Mouse (Mus musculus): ENCODE measurements around the gene Nmral1. TPM values are rescaled to one million over a fixed set of nuclear protein-coding genes. Genes with fewer than 3 reads are reported as not detected.

The Nmral1 gene
- total RNA-seq, 2 experiments from 2014 or later, result 12.8 to 15.0 TPM

- no peak for DNase-seq (ENCODE audit: low spot score in 2 of 2)
Observed at GRCm38 (mm10) chr16:4665726-4666125, 53.4 kb downstream of the Nmral1 start.

DNA sequence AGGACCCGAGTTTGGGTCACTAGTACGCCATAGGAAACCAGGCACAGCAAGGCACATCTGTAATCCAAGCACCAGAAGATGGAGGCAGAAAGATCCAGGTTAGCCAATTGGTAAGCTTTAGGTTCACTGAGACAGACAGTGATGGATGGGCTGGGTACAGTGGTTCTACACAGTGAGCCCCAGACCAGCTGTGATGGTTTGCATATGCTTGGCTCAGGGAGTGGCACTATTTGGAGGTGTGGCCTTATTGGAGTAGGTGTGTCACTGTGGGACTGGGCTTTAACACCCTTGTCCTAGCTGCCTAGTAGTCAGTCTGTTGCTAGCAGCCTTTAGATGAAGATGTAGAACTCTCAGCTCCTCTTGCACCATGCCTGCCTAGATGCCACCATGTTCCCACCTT is 55.4 kb downstream of the Nmral1 start:
- no peak for DNase-seq (ENCODE audit: low spot score in 2 of 2)

DNA sequence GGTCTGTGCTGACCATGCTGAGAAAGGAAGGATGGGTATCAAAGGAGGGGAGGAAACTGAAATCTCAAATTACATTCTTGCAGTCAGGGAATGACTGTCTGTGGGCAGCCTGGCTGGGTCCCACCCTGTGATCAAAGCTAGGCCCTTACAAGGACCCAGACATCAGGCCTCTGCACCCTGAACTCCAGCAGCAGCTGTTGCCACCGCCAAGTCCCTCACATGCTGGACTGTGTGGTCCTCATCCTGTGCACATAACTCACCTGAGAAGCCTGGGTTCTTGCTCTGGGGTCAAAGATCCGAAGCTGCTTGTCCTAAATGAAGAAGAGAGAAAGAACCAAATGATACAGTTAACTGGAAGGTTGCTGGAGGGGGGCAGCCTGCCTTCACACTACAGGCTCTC is 57.6 kb downstream of the Nmral1 start:
- DNase-seq (ENCODE audit: low spot score in 2 of 2), result no peak

Other genes with a start within 250 kb of the Nmral1 start
- 10 to 100 TPM; 25.4 to 25.7 TPM for gene Srl, start 177.5 kb downstream of the Nmral1 start, total RNA-seq (2021)
- 1 to 10 TPM; 4.2 to 4.3 TPM for gene Tfap4, start 159.5 kb downstream of the Nmral1 start, total RNA-seq (2021)
- gene Glis2, start 124.6 kb downstream of the Nmral1 start, total RNA-seq (2021), result 10 to 100 TPM; 23.8 to 26.5 TPM
- 10 to 100 TPM; 71.0 to 77.1 TPM for gene Pam16, start 94.4 kb downstream of the Nmral1 start, total RNA-seq (2021)
- gene Vasn, start 79.4 kb downstream of the Nmral1 start, total RNA-seq (2021), result 1 to 10 TPM; 5.1 to 5.7 TPM
- gene Dnaja3, start 79.4 kb downstream of the Nmral1 start, total RNA-seq (2021), result 10 to 100 TPM; 52.7 to 55.1 TPM
- 100 to 1,000 TPM in 1 of 2 experiments, 10 to 100 TPM in 1; 93.5 to 116 TPM for gene Coro7, start 39.6 kb downstream of the Nmral1 start, total RNA-seq (2021)
- 10 to 100 TPM; 74.1 to 74.5 TPM for gene Hmox2, start 7.0 kb upstream of the Nmral1 start, total RNA-seq (2021)
- 100 to 1,000 TPM; 137 to 139 TPM for gene Cdip1, start 70.9 kb upstream of the Nmral1 start, total RNA-seq (2021)
- not detected for gene 4930562C15Rik, start 116.1 kb upstream of the Nmral1 start, total RNA-seq (2021)
- 10 to 100 TPM; 68.9 to 74.7 TPM for gene Ubald1, start 161.0 kb upstream of the Nmral1 start, total RNA-seq (2021)
- 100 to 1,000 TPM; 164 to 168 TPM for gene Mgrn1, start 166.9 kb upstream of the Nmral1 start, total RNA-seq (2021)
- gene Nudt16l1, start 219.4 kb upstream of the Nmral1 start, total RNA-seq (2021), result 10 to 100 TPM; 67.0 to 76.3 TPM
- 10 to 100 TPM; 55.4 to 61.0 TPM for gene Anks3, start 244.8 kb upstream of the Nmral1 start, total RNA-seq (2021)